ENCODE assay signal across 24 mouse cellular contexts in genomic region chr15:92449112-92449511, GRCm38 (mm10). TPM values are rescaled to one million over a fixed set of nuclear protein-coding genes. Genes with fewer than 3 reads are reported as not detected.
A peak's percentile ranks its signal among the peaks of the same experiment; 100 is the strongest.
DNase-seq lines count a peak whose midpoint lies in the region; ATAC-seq lines count a peak whose summit lies in the region.
"Had no signal": no experiment of that assay in that cellular context is flagged by ENCODE, and none has a peak within 500 bp of the region (broad histone marks: within the 10 kb centered on the region; RNA-seq: fewer than 3 reads in every experiment).

No protein-coding gene starts in this region.

- no peak overlapping the region for H3K9ac ChIP-seq in heart, embryonic 12.5 days
- H3K9ac ChIP-seq in midbrain, embryonic 11.5 days (ENCODE audit: low read length), result no peak overlapping the region

- WGBS in heart, embryonic 12.5 days, result 91% methylated on average over 8 of the region's 8 CpGs
- 95% methylated on average over 8 of the region's 8 CpGs for WGBS in midbrain, embryonic 11.5 days
- 94% methylated on average over 8 of the region's 8 CpGs for WGBS in midbrain, embryonic 10.5 days

- no peaks in the 10 kb centered on the region for H3K36me3 ChIP-seq in heart, embryonic 12.5 days
- H3K36me3 ChIP-seq in megakaryocyte, embryonic 14.5 days (replicated peaks; ENCODE audit: low read length), result no peaks in the 10 kb centered on the region
- no peaks in the 10 kb centered on the region for H3K36me3 ChIP-seq in midbrain, embryonic 11.5 days (ENCODE audit: control insufficient read depth, insufficient read depth, low read length)
- H3K36me3 ChIP-seq in midbrain, embryonic 10.5 days, result no peaks in the 10 kb centered on the region
- H3K36me3 ChIP-seq: G1E had no signal

- H3K4me1 ChIP-seq in heart, embryonic 12.5 days (replicated peaks), result no peaks in the 10 kb centered on the region
- H3K4me1 ChIP-seq in megakaryocyte, embryonic 14.5 days, result no peaks in the 10 kb centered on the region
- no peaks in the 10 kb centered on the region for H3K4me1 ChIP-seq in midbrain, embryonic 11.5 days (ENCODE audit: control insufficient read depth, insufficient read depth, low read length)
- peaks cover 4% of the 10 kb centered on the region; the same call in 1 of the 2 replicates for H3K4me1 ChIP-seq in midbrain, embryonic 10.5 days

- H3K9me3 ChIP-seq in heart, embryonic 12.5 days (replicated peaks), result 0 out of 2 replicates have a peak, but pooled peaks cover 2% of the 10 kb centered on the region
- H3K9me3 ChIP-seq in megakaryocyte, embryonic 14.5 days, result 0 out of 2 replicates have a peak, but pooled peaks cover 9% of the 10 kb centered on the region
- H3K9me3 ChIP-seq in midbrain, embryonic 11.5 days (ENCODE audit: control insufficient read depth, low read length), result no peaks in the 10 kb centered on the region
- H3K9me3 ChIP-seq in midbrain, embryonic 10.5 days (replicated peaks), result no peaks in the 10 kb centered on the region

- H3K4me3 ChIP-seq in heart, embryonic 12.5 days, result no peak overlapping the region
- H3K4me3 ChIP-seq in megakaryocyte, embryonic 14.5 days (replicated peaks), result peak overlapping the region; percentile 24
- H3K4me3 ChIP-seq in midbrain, embryonic 11.5 days (ENCODE audit: low read depth, low read length), result no peak overlapping the region
- no peak overlapping the region for H3K4me3 ChIP-seq in midbrain, embryonic 10.5 days

- ATAC-seq in heart, embryonic 12.5 days (ENCODE audit: insufficient number of reproducible peaks, low FRiP score), result no peak
- ATAC-seq in megakaryocyte, adult 5-6 weeks (ENCODE audit: poor library complexity, severe bottlenecking), result no peak
- ATAC-seq in midbrain, embryonic 11.5 days (ENCODE audit: low FRiP score), result no peak
- ATAC-seq: activated CD4-positive, CD25-positive, alpha-beta regulatory T cell, adult 4 months; CD4-positive, CD25-positive, alpha-beta regulatory T cell, adult 4 months; Patski had no signal

- no peak overlapping the region for H3K4me2 ChIP-seq in heart, embryonic 12.5 days
- no peak overlapping the region for H3K4me2 ChIP-seq in midbrain, embryonic 11.5 days

- H3K27ac ChIP-seq in heart, embryonic 12.5 days (ENCODE audit: poor library complexity, severe bottlenecking), result no peak overlapping the region
- H3K27ac ChIP-seq in midbrain, embryonic 11.5 days (ENCODE audit: low read depth, low read length), result no peak overlapping the region
- no peak overlapping the region for H3K27ac ChIP-seq in midbrain, embryonic 10.5 days (replicated peaks)

- peak; percentile 82 for DNase-seq in heart, adult 11 months
- DNase-seq in midbrain, embryonic 11.5 days (ENCODE audit: low spot score, missing footprints), result peak; percentile 59
- DNase-seq in midbrain, embryonic 10.5 days (ENCODE audit: low spot score), result no peak
- DNase-seq: adrenal gland, adult 2 months; adrenal gland, adult 8-10 months; adrenal gland, postnatal 10 days; adrenal gland, postnatal 14 days; adrenal gland, postnatal 25 days; adrenal gland, postnatal 36 days; B cell, adult 2 months; cerebellum, adult 11 months; cerebellum, adult 11-12 months; cerebellum, adult 18-20 months had no signal

- H3K27me3 ChIP-seq in heart, embryonic 12.5 days (replicated peaks), result no peaks in the 10 kb centered on the region
- no peaks in the 10 kb centered on the region for H3K27me3 ChIP-seq in megakaryocyte, embryonic 14.5 days (replicated peaks)
- H3K27me3 ChIP-seq in midbrain, embryonic 11.5 days (ENCODE audit: control insufficient read depth, insufficient read depth, low read length), result no peaks in the 10 kb centered on the region
- no peaks in the 10 kb centered on the region for H3K27me3 ChIP-seq in midbrain, embryonic 10.5 days (ENCODE audit: low read depth, poor library complexity, severe bottlenecking)
- H3K27me3 ChIP-seq: CH12.LX, Patski had no signal

RNA-seq across cellular contexts. Expression of gene Pdzrn4, which starts 52.4 kb away (rescaled TPM):
- 0.57 and 0.80 TPM in 2 replicates for polyA plus RNA-seq in heart, embryonic 12.5 days (2016; fragmentation: Nextera tagmentation; extraction: Ambion mirVana)
- polyA plus RNA-seq in megakaryocyte, embryonic 14.5 days (2012; ENCODE audit: insufficient read depth, low replicate concordance), result not detected in 2 replicates
- total RNA-seq in megakaryocyte, adult 5-6 weeks (2015), result 0.07 TPM in 1 of 2 replicates, not detected in the other
- not detected in 2 replicates for total RNA-seq in megakaryocyte, adult 5-6 weeks (2017)
- 7.8 and 8.5 TPM in 2 replicates for polyA plus RNA-seq in midbrain, embryonic 11.5 days (2014; fragmentation: Nextera tagmentation; extraction: Ambion mirVana)
- polyA plus RNA-seq in midbrain, embryonic 10.5 days (2016; fragmentation: Nextera tagmentation; extraction: Ambion mirVana), result 6.3 and 7.7 TPM in 2 replicates
- total RNA-seq: adrenal gland, adult 18-20 months; adrenal gland, adult 2 months; adrenal gland, adult 8-10 months; adrenal gland, postnatal 14 days; adrenal gland, postnatal 36 days; CH12.LX; ES-E14; MEL had no signal
- polyA plus RNA-seq: G1E, Patski had no signal
